Mouse (Mus musculus): ENCODE measurements around the gene Nxt1.
A peak's percentile ranks its signal among the peaks of the same experiment; 100 is the strongest.

Gene Nxt1

DNA sequence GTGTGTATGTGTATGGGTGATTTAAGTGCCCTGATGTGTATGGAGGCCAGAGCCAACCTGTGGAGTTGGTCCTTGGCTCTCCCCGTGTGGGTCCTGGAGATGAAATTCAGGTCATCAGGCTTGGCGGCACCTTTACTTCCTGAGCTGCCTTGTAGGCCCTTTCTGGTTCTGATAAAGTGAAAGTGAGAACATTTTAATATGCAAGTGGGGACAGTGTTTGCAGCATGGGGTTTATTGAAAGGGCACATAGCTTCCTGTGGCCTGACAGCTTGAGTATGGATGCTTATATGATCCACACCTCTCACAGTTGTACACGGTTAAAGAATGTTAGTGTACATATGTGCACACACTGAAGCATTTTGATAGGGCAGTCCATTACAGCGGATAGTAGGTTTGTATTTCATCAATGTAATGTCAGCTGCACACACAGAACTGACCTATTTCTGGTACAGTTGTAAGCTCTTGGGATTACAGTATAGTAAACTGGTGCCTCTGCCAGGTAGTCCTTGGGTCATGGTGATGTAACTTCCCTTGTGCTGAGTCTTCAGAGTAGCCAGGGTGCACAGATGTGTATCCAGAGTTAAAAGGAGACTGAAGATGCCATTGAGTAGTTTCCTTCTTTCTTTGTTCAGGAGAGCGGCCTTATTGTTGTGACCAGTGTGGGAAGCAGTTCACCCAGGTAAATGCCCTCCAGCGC lies 17.2 kb downstream of the Nxt1 start:
- no peak for DNase-seq (ENCODE audit: low spot score)

GRCm38 (mm10) chr2:148690291-148690690 lies 17.9 kb downstream of the Nxt1 start:
- DNase-seq (ENCODE audit: low spot score) = no peak

GRCm38 (mm10) chr2:148690781-148691180 lies 18.4 kb downstream of the Nxt1 start:
- DNase-seq (ENCODE audit: low spot score) = no peak

DNA sequence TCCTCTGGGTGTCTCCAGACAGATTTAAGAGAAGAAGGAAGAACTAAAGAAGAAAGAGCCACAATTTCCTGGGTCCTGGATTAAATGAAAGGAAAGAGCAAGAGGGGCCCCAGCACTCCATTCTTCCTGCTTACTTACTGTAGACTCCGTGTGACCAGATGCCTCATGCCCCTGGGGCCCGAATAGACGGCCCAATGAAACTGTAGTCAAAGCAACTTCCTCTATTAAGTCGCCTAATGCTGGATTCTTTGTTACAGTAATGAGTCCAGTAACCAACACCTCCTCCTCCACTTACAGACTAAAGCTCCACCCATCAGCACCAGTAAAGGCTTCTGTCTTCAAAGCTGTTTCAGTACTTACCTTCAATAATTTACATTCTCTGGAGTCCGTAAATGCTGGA lies 26.2 kb downstream of the Nxt1 start:
- no peak for DNase-seq (ENCODE audit: low spot score)

DNA sequence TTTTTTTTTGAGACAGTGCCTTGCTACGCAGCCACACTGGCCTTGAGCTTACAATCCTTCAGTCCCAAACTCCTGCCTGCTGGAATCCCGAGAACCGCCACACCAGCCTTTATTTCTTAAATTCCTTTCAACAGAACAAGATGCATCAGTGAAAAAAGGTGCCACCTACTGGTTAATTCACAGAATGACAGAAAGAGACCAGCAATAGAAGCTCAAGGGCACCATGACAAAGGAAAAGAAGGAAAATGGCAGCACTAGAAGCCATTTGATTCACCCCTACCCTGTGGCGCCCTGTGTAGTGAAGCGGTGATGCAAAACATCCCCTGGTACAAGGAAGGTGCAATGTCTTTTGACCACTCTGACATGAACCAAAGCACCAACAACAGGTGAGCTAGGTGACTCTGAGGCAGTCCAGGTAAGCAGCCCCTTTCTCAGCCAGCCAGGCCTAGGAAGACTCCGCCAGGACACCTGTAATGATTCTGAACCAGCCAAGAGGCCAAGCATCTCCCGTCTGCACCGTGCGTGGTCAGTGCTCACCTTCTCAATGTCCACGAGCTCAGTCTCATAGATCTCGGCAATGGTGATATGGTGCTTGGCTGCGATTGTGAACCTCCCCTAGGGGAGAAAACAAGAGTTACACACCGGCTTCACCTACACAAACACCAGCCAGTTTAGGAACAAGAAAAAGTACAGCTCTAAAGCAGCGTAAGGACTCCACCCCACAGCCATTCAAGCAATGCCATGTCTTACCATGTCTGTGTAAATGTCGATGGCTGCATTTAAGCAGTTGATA lies 34.2 kb downstream of the Nxt1 start:
- peak; percentile 35 for DNase-seq (ENCODE audit: low spot score)

DNA sequence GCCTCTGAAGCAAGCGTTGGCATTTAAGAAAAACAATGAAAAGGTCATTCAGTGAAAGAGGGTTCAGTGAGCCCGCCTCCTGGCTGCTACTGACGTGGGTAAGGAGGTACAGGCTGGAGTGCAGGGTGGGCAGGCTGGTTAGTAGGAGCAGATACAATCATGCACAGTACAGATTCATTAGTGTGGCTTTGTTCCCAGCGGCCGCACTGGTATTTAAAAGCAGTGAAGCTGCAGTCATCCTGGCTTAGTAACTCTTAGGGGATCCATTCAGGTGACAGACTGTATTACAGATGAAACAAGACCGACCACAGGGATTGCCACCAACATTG lies 34.8 kb downstream of the Nxt1 start:
- DNase-seq (ENCODE audit: low spot score) = no peak

DNA sequence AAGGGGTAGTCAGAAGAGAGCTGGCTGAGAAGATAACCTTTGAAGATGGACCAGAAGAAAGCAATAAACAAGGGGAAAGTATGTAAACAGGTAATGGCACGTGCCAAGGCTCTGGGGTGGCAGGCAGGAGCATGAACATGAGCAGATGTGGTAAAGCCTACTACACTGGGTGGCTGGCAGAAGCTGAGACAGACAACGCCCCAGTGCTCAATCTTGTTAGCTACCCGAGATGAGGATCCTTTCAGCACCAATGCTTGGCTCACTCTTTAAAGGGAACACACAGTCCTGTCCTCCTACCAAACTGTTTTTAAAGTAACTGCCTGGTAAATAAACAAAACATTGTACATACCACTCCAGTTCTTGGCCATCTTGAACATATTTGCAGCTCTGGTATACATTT lies 39.9 kb downstream of the Nxt1 start:
- DNase-seq (ENCODE audit: low spot score) = no peak

DNA sequence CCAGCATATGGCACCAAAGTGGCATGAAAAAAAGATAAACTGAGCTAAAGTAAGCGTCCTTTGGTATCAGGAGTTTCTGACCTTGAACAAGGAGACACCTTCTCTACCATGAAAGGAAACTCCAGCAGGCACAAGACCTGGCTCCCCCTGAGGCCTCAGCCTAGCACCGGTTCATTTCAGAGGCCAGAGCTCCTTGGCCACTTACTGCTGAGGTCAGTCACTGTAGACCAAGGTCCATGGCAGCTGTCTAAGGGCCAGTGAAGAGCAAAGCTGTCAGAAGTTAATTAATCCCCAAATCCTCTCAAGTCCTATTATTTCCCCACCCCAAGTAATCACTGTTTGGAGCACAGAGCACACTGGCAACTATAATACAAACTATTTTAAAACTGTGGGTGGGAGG lies 44.7 kb downstream of the Nxt1 start:
- DNase-seq (ENCODE audit: low spot score) = no peak

GRCm38 (mm10) chr2:148719271-148719995 lies 47.0 kb downstream of the Nxt1 start:
- no peak for DNase-seq (ENCODE audit: low spot score)

Measured in left cerebral cortex, adult 11 months (tissue).